ENCODE assay signal across 17 mouse cellular contexts in genomic region chr15:78806614-78807013, GRCm38 (mm10). TPM values are rescaled to one million over a fixed set of nuclear protein-coding genes. Genes with fewer than 3 reads are reported as not detected.
DNase-seq lines count a peak whose midpoint lies in the region; ATAC-seq and TF ChIP-seq lines count a peak whose summit lies in the region.
"Had no signal": no experiment of that assay in that cellular context is flagged by ENCODE, and none has a peak within 500 bp of the region (broad histone marks: within the 10 kb centered on the region; RNA-seq: fewer than 3 reads in every experiment).

No protein-coding gene starts in this region.

- WGBS in kidney, embryonic 15.5 days, result 43% methylated on average over 2 of the region's 2 CpGs
- WGBS in midbrain, embryonic 10.5 days, result 48% methylated on average over 2 of the region's 2 CpGs

- no peak overlapping the region for H3K9ac ChIP-seq in kidney, embryonic 15.5 days
- H3K9ac ChIP-seq: embryonic facial prominence, embryonic 15.5 days; forebrain, embryonic 13.5 days; hindbrain, embryonic 15.5 days; liver, embryonic 12.5 days had no signal

- no peaks in the 10 kb centered on the region for H3K36me3 ChIP-seq in kidney, embryonic 15.5 days
- H3K36me3 ChIP-seq in C2C12 (ENCODE audit: control insufficient read depth, insufficient read depth), result no peaks in the 10 kb centered on the region
- H3K36me3 ChIP-seq in midbrain, embryonic 10.5 days, result no peaks in the 10 kb centered on the region
- H3K36me3 ChIP-seq: embryonic facial prominence, embryonic 15.5 days; hindbrain, embryonic 15.5 days; liver, embryonic 12.5 days had no signal

- H3ac ChIP-seq in C2C12 (ENCODE audit: control insufficient read depth, insufficient read length, low read depth), result no peak overlapping the region

- ATAC-seq in kidney, embryonic 15.5 days (replicated peaks; ENCODE audit: low FRiP score), result no peak
- no peak for ATAC-seq in inflammation-experienced regulatory T-cells, adult 6 months
- ATAC-seq: forebrain, embryonic 13.5 days; liver, embryonic 12.5 days had no signal

- no peak for TF ChIP-seq CTCF in C2C12 (IDR thresholded peaks at IDR 0.05; ENCODE audit: control insufficient read depth, insufficient read depth, insufficient read length)

- DNase-seq in kidney, adult 9 months, result no peak
- DNase-seq in 3T3-L1 (ENCODE audit: low read depth, low spot score), result peak; percentile 78
- DNase-seq in R1 (ENCODE audit: low read depth, low spot score), result peak; percentile 60
- DNase-seq in natural killer cell, adult 2 months (ENCODE audit: low spot score in 2 of 2), result no peak
- DNase-seq in midbrain, embryonic 10.5 days (ENCODE audit: low spot score), result no peak
- DNase-seq: cerebellum, adult 9-10 months; layer of hippocampus, adult 9-11 months had no signal

- peaks cover 81% of the 10 kb centered on the region for H3K4me1 ChIP-seq in kidney, embryonic 15.5 days
- H3K4me1 ChIP-seq in midbrain, embryonic 10.5 days, result peaks cover 40% of the 10 kb centered on the region

- peaks cover 32% of the 10 kb centered on the region for H3K27me3 ChIP-seq in kidney, embryonic 15.5 days
- H3K27me3 ChIP-seq in C2C12 (ENCODE audit: control insufficient read depth, insufficient read depth, insufficient read length), result peaks cover 14% of the 10 kb centered on the region
- H3K27me3 ChIP-seq in midbrain, embryonic 10.5 days (ENCODE audit: low read depth, poor library complexity, severe bottlenecking), result peaks cover 68% of the 10 kb centered on the region

- H3K79me2 ChIP-seq in C2C12 (ENCODE audit: control insufficient read depth, insufficient read depth), result peaks cover 4% of the 10 kb centered on the region

- peak overlapping the region; percentile 41 for H3K27ac ChIP-seq in kidney, embryonic 15.5 days
- H3K27ac ChIP-seq in midbrain, embryonic 10.5 days (replicated peaks), result no peak overlapping the region
- H3K27ac ChIP-seq: embryonic facial prominence, embryonic 15.5 days; forebrain, embryonic 13.5 days; hindbrain, embryonic 15.5 days; liver, embryonic 12.5 days had no signal

- H3K9me3 ChIP-seq in kidney, embryonic 15.5 days (replicated peaks), result no peaks in the 10 kb centered on the region
- no peaks in the 10 kb centered on the region for H3K9me3 ChIP-seq in midbrain, embryonic 10.5 days (replicated peaks)
- H3K9me3 ChIP-seq: embryonic facial prominence, embryonic 15.5 days; forebrain, embryonic 13.5 days; hindbrain, embryonic 15.5 days; liver, embryonic 12.5 days; megakaryocyte, embryonic 14.5 days had no signal

- H3K4me2 ChIP-seq in kidney, embryonic 15.5 days, result no peak overlapping the region
- H3K4me2 ChIP-seq: embryonic facial prominence, embryonic 15.5 days; forebrain, embryonic 13.5 days; hindbrain, embryonic 15.5 days; liver, embryonic 12.5 days had no signal

- no peaks in the 10 kb centered on the region for H3K79me3 ChIP-seq in C2C12 (ENCODE audit: low read depth)

- no peak overlapping the region for H3K4me3 ChIP-seq in kidney, embryonic 15.5 days (replicated peaks)
- no peak overlapping the region for H3K4me3 ChIP-seq in C2C12 (ENCODE audit: insufficient read depth, poor library complexity, severe bottlenecking)
- H3K4me3 ChIP-seq in midbrain, embryonic 10.5 days, result no peak overlapping the region
- H3K4me3 ChIP-seq: embryonic facial prominence, embryonic 15.5 days; forebrain, embryonic 13.5 days; hindbrain, embryonic 15.5 days; liver, embryonic 12.5 days; megakaryocyte, embryonic 14.5 days had no signal

TF ChIP-seq in C2C12, 6 proteins besides CTCF, POLR2A, EP300 and RAD21:
- TF ChIP-seq USF1 (IDR thresholded peaks at IDR 0.05; ENCODE audit: low read depth), result no peak
- no peak for TF ChIP-seq MAX (IDR thresholded peaks at IDR 0.05)
- TF ChIP-seq FOSL1 (IDR thresholded peaks at IDR 0.05; ENCODE audit: insufficient read depth, low read length, poor library complexity, severe bottlenecking), result peak; percentile 14
- no peak for TF ChIP-seq MYOG (IDR thresholded peaks at IDR 0.05; ENCODE audit: control insufficient read depth, extremely low read depth, insufficient read length)
TF ChIP-seq in C2C12: peak in this region for 1.

RNA-seq across cellular contexts. Expression of gene Card10, which starts 3.8 kb away (rescaled TPM):
- polyA plus RNA-seq in kidney, embryonic 15.5 days (2015; fragmentation: Nextera tagmentation; extraction: Ambion mirVana), result 9.1 and 9.5 TPM in 2 replicates
- 0.73 TPM for polyA plus RNA-seq in C2C12 (2012; fragmentation: generic; extraction: Trizol)
- 2.6 TPM in 2 replicates for polyA plus RNA-seq in midbrain, embryonic 10.5 days (2016; fragmentation: Nextera tagmentation; extraction: Ambion mirVana)
- polyA plus RNA-seq in inflammation-experienced regulatory T-cells, adult 6 months (2017; shearing (Covaris generic)), result under 1 TPM; 0.15 to 0.26 (median 0.19) TPM

RNA-seq across cellular contexts. Expression of gene Mfng, which starts 33.3 kb away (rescaled TPM):
- polyA plus RNA-seq in kidney, embryonic 15.5 days (2015; fragmentation: Nextera tagmentation; extraction: Ambion mirVana), result 25.4 and 25.6 TPM in 2 replicates
- polyA plus RNA-seq in C2C12 (2012; fragmentation: generic; extraction: Trizol), result not detected
- 81.5 and 121 TPM in 2 replicates for polyA plus RNA-seq in midbrain, embryonic 10.5 days (2016; fragmentation: Nextera tagmentation; extraction: Ambion mirVana)
- polyA plus RNA-seq in inflammation-experienced regulatory T-cells, adult 6 months (2017; shearing (Covaris generic)), result 10 to 100 TPM; 45.8 to 70.7 (median 62.8) TPM

RNA-seq across cellular contexts. Expression of gene Cdc42ep1, which starts 35.8 kb away (rescaled TPM):
- polyA plus RNA-seq in kidney, embryonic 15.5 days (2015; fragmentation: Nextera tagmentation; extraction: Ambion mirVana), result 46.2 and 51.1 TPM in 2 replicates
- 55.2 TPM for polyA plus RNA-seq in C2C12 (2012; fragmentation: generic; extraction: Trizol)
- polyA plus RNA-seq in midbrain, embryonic 10.5 days (2016; fragmentation: Nextera tagmentation; extraction: Ambion mirVana), result 12.9 and 14.3 TPM in 2 replicates
- polyA plus RNA-seq in inflammation-experienced regulatory T-cells, adult 6 months (2017; shearing (Covaris generic)), result not detected

RNA-seq across cellular contexts. Expression of gene Lgals2, which starts 48.7 kb away (rescaled TPM):
- polyA plus RNA-seq in kidney, embryonic 15.5 days (2015; fragmentation: Nextera tagmentation; extraction: Ambion mirVana), result 0.60 and 1.8 TPM in 2 replicates
- 1.3 TPM for polyA plus RNA-seq in C2C12 (2012; fragmentation: generic; extraction: Trizol)
- polyA plus RNA-seq in midbrain, embryonic 10.5 days (2016; fragmentation: Nextera tagmentation; extraction: Ambion mirVana), result not detected in 2 replicates
- polyA plus RNA-seq in inflammation-experienced regulatory T-cells, adult 6 months (2017; shearing (Covaris generic)), result not detected
- polyA plus RNA-seq: forebrain, embryonic 13.5 days; hindbrain, embryonic 15.5 days; midbrain, postnatal 0 days; neural tube, embryonic 14.5 days had no signal

Comparison
In these comparisons a context has a peak if more than half of its experiments do, and no peak if none do; other contexts are left out.
1. DNase-seq: peak in 3T3-L1 (single experiment) and R1 (single experiment); none in kidney, adult 9 months (single experiment), natural killer cell, adult 2 months (0 of 2) and midbrain, embryonic 10.5 days (single experiment).
2. RNA of gene Mfng, which starts 33.3 kb away (polyA plus RNA-seq): 81.5 to 121 TPM in midbrain, embryonic 10.5 days, 45.8 to 70.7 TPM in inflammation-experienced regulatory T-cells, adult 6 months and 25.4 to 25.6 TPM in kidney, embryonic 15.5 days; not detected in C2C12 (single experiment); every median in the first group is over 10 times any median in the second.
3. RNA of gene Cdc42ep1, which starts 35.8 kb away (polyA plus RNA-seq): 55.2 TPM in C2C12 (single experiment), 46.2 to 51.1 TPM in kidney, embryonic 15.5 days and 12.9 to 14.3 TPM in midbrain, embryonic 10.5 days; not detected in inflammation-experienced regulatory T-cells, adult 6 months; every median in the first group is over 10 times any median in the second.